Mouse (Mus musculus) brown adipose tissue, adult 24 weeks (tissue): ENCODE measurements at regions not wholly inside any gene's neighbourhood (a gene's known extent, or its start where the extent isn't known, plus 50 kb on each side); places are given as distances from the start of the nearest gene placed in this dataset.

Experiments
- H3K27ac ChIP-seq: fragments of 200-500 bp; replicated peaks from 2 replicates; pipeline ENCODE4 v1.5.1; 2012; ENCODE audit warnings: low read depth, mild to moderate bottlenecking, low read length
- H3K4me1 ChIP-seq: fragments of 200-500 bp; 2 replicates; pipeline ENCODE4 v1.6.1; 2012; ENCODE audit warnings: low read length, mixed read lengths; ENCODE audit not compliant: control insufficient read depth, insufficient read depth, insufficient read length
- H3K4me3 ChIP-seq: fragments of 200-500 bp; 2 replicates; pipeline ENCODE4 v1.5.1; 2012; ENCODE audit warnings: low read depth, mild to moderate bottlenecking, low read length, moderate library complexity; ENCODE audit not compliant: insufficient read depth

- Histone ChIP-seq H3K4me3 (no peak overlapping the region), H3K4me1 (no peaks in the 10 kb centered on the region), H3K27ac (no peak overlapping the region)
These were observed 410.8 kb downstream of the Cd83 start for GRCm38 (mm10) chr13:44195365-44195764.

GRCm38 (mm10) chr13:44206042-44206441 lies 421.5 kb downstream of the Cd83 start:
- Histone ChIP-seq H3K27ac (no peak overlapping the region), H3K4me3 (no peak overlapping the region)

GRCm38 (mm10) chr13:44206448-44206847 lies 421.9 kb downstream of the Cd83 start:
- Histone ChIP-seq H3K4me3 (no peak overlapping the region), H3K27ac (no peak overlapping the region), H3K4me1 (peaks cover 4% of the 10 kb centered on the region; the same call in 1 of the 2 replicates)

More at GRCm38 (mm10) chr13:44206042-44206441, 421.5 kb downstream of the Cd83 start:
- peaks cover 4% of the 10 kb centered on the region; the same call in 1 of the 2 replicates for H3K4me1 ChIP-seq

GRCm38 (mm10) chr13:44207400-44208005 lies 422.9 kb downstream of the Cd83 start:
- H3K27ac ChIP-seq: no peak overlapping the region
- H3K4me1 ChIP-seq: peaks cover 4% of the 10 kb centered on the region; the same call in 1 of the 2 replicates
- H3K4me3 ChIP-seq: no peak overlapping the region

- no peak overlapping the region for H3K27ac ChIP-seq
- H3K4me3 ChIP-seq: peak overlapping the region; percentile 22
- peaks cover 4% of the 10 kb centered on the region; the same call in 1 of the 2 replicates for H3K4me1 ChIP-seq
These were observed 424.5 kb downstream of the Cd83 start for GRCm38 (mm10) chr13:44209036-44209435.

GRCm38 (mm10) chr13:44210123-44210522 lies 425.5 kb downstream of the Cd83 start:
- Histone ChIP-seq H3K4me1 (peaks cover 4% of the 10 kb centered on the region; the same call in 1 of the 2 replicates), H3K4me3 (no peak overlapping the region), H3K27ac (no peak overlapping the region)

- H3K4me1 ChIP-seq: peaks cover 4% of the 10 kb centered on the region; the same call in 1 of the 2 replicates
- no peak overlapping the region for H3K4me3 ChIP-seq
- no peak overlapping the region for H3K27ac ChIP-seq
These were observed 427.8 kb downstream of the Cd83 start for GRCm38 (mm10) chr13:44212356-44212755.

GRCm38 (mm10) chr13:44212936-44213335 lies 428.4 kb downstream of the Cd83 start:
- Histone ChIP-seq H3K4me1 (peaks cover 4% of the 10 kb centered on the region; the same call in 1 of the 2 replicates), H3K27ac (no peak overlapping the region), H3K4me3 (no peak overlapping the region)

GRCm38 (mm10) chr13:44218266-44218665 lies 433.7 kb downstream of the Cd83 start:
- Histone ChIP-seq H3K27ac (no peak overlapping the region), H3K4me3 (no peak overlapping the region), H3K4me1 (peaks cover 11% of the 10 kb centered on the region)

- Histone ChIP-seq H3K4me3 (no peak overlapping the region), H3K4me1 (peaks cover 11% of the 10 kb centered on the region), H3K27ac (no peak overlapping the region)
These were observed 437.1 kb downstream of the Cd83 start for GRCm38 (mm10) chr13:44221721-44222120.

GRCm38 (mm10) chr13:44222335-44222734 lies 437.8 kb downstream of the Cd83 start:
- H3K4me3 ChIP-seq: no peak overlapping the region
- no peak overlapping the region for H3K27ac ChIP-seq
- peaks cover 11% of the 10 kb centered on the region for H3K4me1 ChIP-seq

- Histone ChIP-seq H3K4me3 (peak overlapping the region; percentile 34), H3K4me1 (peaks cover 14% of the 10 kb centered on the region), H3K27ac (peak overlapping the region; percentile 93)
These were observed 443.3 kb downstream of the Cd83 start for GRCm38 (mm10) chr13:44227706-44228459.

- peak overlapping the region; percentile 34 for H3K4me3 ChIP-seq
- peak overlapping the region; percentile 93 for H3K27ac ChIP-seq
- peaks cover 14% of the 10 kb centered on the region for H3K4me1 ChIP-seq
These were observed 444.1 kb downstream of the Cd83 start for GRCm38 (mm10) chr13:44228540-44229135.

GRCm38 (mm10) chr13:44229136-44229611 lies 444.6 kb downstream of the Cd83 start:
- Histone ChIP-seq H3K4me1 (peaks cover 14% of the 10 kb centered on the region), H3K27ac (peak overlapping the region; percentile 93), H3K4me3 (peak overlapping the region; percentile 34)

- peaks cover 14% of the 10 kb centered on the region for H3K4me1 ChIP-seq
- H3K27ac ChIP-seq: peak overlapping the region; percentile 65
- H3K4me3 ChIP-seq: no peak overlapping the region
These were observed 446.8 kb downstream of the Cd83 start for GRCm38 (mm10) chr13:44231403-44231802.
